Mouse (Mus musculus) gastrocnemius, postnatal 4 days (tissue): Measurements from ENCODE around the gene Oas1a. TPM values are rescaled to one million over a fixed set of nuclear protein-coding genes. Genes with fewer than 3 reads are reported as not detected.
"Not testable (repeated sequence)": the region's sequence is repeated elsewhere in the genome, so short reads cannot be mapped to it uniquely, and the experiment has no call there.

Experiments used
- DNase-seq, 2 experiments: peaks; one replicate each; pipeline ENCODE4 v3.0.0; 2021 to 2022; ENCODE audit warnings: low spot score in 2 of 2, mixed read lengths in 2 of 2
- total RNA-seq, 2 experiments: library from RNA; stranded (reverse); gene quantifications; 2 replicates each; pipeline ENCODE4 v1.2.3; 2021

Gene Oas1a
- total RNA-seq, 2 experiments from 2014 or later = 0.22 to 0.36 TPM

GRCm38 (mm10) chr5:120894692-120895091 is 12.6 kb downstream of the Oas1a start:
- not testable (repeated sequence) for DNase-seq

DNA sequence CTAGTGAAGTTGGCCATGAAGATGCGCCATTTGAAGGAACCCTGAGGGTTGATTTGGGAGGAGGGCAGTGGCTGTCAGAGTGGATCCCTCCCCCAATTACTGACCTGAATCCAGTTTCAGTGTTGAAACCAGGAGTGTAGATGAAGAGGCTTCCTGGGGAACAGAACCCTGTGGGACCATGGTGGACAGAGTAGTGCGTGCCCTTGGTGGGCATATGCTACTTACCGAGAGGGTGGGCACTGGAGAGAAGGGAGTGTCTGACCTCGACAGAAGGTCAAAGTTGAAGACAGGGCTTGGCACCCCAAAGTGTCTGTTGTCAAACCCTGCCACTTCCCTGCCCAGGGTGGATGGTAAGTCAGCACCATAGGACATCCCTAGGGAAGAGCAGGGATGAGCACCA is 13.5 kb downstream of the Oas1a start:
- DNase-seq = not testable (repeated sequence)

DNA sequence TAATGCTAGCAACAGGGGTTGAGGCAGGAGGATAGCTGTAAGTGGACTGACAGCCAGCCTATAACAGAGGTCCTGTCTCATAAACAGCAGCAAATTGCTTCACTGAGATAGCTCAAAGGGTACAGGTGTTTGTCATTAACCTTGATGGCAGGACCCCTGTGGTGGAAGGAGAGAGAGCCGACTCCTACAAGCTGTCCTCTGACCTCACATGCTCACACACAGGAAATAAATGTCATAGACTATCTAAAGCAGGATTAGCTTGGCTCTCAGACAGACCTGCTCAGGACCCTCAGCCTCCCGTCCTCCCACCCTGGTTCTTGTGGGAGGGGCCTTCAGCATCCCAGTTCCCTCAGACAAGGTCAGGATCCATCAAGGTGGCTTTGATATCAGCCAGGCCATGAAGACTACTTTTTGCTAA is 15.1 kb downstream of the Oas1a start:
- DNase-seq = no peak

DNA sequence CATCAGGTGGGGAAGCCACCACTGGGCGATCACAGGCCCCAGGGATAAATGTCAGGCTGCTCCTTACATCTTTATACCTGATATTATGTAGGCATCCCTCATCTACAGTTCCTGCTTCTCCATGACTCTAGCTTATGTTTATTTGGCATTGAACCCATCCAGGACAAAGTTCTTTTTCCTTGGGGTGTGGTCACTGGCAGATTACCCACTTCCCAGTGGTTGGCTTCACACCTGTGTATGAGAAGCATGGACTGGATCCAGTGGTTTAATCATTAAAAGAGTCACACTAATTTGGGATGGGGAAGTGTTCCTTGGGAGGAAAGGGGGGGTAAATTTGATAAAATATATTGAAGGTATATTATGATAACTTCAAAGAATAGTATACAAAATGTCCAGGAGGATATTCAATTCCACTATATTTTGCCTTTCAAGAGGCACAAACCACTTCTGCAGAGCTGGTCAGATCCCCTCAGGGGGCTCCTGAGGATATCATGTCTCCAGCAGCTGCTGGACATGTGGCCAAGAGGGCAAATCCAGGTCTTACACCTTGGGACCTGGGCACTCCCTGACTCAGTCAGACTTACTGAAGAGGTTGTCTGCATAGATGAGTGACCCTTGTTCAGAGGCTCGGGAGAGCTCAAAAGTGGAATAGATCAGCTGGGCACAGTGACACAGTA is 15.6 kb downstream of the Oas1a start:
- not testable (repeated sequence) for DNase-seq

- DNase-seq = no peak
These were observed 16.3 kb downstream of the Oas1a start for GRCm38 (mm10) chr5:120890991-120891390.

GRCm38 (mm10) chr5:120890026-120890425 is 17.3 kb downstream of the Oas1a start:
- no peak for DNase-seq

DNA sequence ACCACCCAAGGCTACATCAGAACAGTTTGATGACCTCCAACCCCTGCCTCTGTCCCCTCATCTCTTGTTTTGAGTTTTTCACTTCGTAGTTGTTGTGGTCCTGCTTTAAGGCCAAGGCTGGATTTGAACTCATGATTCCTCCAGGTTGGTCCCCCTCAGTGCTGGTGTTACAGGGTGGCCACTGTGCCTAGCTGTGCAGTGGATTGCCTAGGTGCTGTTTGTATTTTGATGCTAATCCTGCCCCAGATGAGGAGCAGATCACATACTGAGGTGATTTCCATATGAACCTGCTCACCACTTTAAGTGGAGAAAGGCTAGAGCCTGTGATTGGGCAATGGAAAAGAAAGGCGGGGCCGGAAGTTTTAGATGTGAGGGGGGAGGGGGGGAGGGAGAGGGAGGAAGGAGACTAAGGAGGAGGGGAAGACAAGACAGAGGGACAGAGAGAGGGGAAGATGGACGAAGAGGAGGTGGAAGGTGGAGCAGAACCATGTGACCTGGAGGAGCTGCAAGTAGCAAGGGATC is 19.0 kb downstream of the Oas1a start:
- DNase-seq = not testable (repeated sequence)

DNA sequence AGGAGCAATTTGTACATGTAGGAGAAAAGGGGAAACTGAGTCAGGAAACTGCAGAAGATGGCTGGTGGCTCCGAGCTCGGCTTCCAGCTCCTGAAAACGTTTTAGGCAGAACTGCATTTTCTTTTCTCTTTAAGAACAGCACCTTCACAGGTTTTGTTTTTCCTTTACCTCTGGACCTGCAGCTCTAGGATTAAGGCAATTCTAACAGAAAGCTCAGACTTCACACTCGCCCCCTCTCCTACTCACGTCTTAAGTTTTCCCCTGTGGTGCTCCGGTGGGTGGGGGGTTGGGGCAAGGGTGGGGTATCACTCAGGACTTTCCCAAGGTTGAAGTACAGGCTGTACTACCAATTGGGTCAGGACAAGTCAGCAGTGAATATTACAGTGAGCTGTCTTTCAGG is 19.5 kb downstream of the Oas1a start:
- no peak for DNase-seq

GRCm38 (mm10) chr5:120887413-120887812 is 19.9 kb downstream of the Oas1a start, which contains the start of gene Oas1g:
Oas1g (minus strand) TSS chr5:120887613.
- not testable (repeated sequence) for DNase-seq

- not testable (repeated sequence) for DNase-seq
These were observed 25.6 kb downstream of the Oas1a start for GRCm38 (mm10) chr5:120881681-120882080.

DNA sequence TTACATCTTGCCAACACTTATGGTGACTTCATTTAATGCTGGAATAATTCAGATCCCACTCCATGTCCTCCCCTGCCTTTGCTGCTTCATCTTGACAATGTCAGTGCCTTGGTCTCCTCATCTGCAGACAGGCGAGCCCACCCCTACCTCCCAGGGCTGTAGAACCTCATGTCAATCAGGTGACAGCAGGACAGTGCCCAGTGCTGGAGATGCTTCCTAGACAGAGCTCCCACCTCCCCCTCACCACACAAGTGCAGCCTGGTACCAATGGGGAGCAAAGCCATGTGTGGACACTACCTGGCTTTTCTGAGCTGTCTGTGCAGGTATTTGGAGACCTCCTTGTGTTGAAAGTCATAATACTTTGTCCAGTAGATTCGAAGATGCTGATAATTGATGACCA is 28.5 kb downstream of the Oas1a start:
- not testable (repeated sequence) for DNase-seq

- not testable (repeated sequence) for DNase-seq
These were observed 29.9 kb downstream of the Oas1a start for GRCm38 (mm10) chr5:120877407-120877806.

DNA sequence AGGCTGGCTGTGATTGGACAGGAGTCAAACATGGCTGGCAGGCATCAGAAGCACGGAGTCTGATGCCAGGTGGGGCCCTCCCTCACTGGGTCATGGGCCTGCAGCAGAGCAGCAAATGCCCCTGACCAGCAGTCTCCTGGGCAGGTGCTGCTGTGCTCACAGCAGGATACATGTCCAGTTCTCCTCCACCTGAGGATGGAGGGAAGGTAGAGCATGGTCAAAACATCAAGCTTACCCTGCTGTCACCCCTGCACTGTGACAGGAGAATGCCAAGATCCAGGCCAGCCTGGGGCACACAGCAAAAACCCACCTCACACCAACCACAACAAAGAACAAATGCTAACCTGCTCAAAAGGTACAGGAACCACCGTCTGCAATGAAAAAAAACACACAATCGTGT is 30.5 kb downstream of the Oas1a start:
- DNase-seq = not testable (repeated sequence)

GRCm38 (mm10) chr5:120871469-120871868 is 35.9 kb downstream of the Oas1a start:
- no peak for DNase-seq

- no peak for DNase-seq
These were observed 36.5 kb downstream of the Oas1a start for GRCm38 (mm10) chr5:120870782-120871181.

GRCm38 (mm10) chr5:120870081-120870480 is 37.2 kb downstream of the Oas1a start:
- no peak for DNase-seq

GRCm38 (mm10) chr5:120869436-120870015 is 37.8 kb downstream of the Oas1a start:
- DNase-seq = no peak

GRCm38 (mm10) chr5:120865336-120865860 is 41.9 kb downstream of the Oas1a start:
- no peak for DNase-seq

GRCm38 (mm10) chr5:120861121-120861520 is 46.2 kb downstream of the Oas1a start, which contains the start of gene Oas1h:
Oas1h (plus strand) TSS chr5:120861421.
- no peak for DNase-seq

DNA sequence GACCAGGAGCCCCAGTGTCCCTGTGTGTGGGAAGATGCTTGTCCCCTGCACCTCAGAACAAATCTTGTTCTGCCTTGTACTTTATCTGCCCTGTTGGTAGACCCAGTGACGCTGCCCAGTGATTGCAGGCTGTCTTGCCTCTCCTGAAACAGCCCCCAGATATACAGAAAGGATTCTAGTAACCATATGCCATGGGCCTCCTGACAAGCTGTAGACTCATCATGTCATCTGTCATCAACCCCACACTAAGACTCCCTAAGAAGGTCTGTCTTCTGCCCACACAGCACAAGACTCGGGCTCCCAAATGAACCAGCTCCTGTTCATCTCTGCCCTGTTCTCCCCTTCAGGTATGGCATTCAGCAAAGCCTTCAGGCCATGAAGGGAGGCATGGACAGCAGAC is 48.1 kb downstream of the Oas1a start:
- no peak for DNase-seq

DNA sequence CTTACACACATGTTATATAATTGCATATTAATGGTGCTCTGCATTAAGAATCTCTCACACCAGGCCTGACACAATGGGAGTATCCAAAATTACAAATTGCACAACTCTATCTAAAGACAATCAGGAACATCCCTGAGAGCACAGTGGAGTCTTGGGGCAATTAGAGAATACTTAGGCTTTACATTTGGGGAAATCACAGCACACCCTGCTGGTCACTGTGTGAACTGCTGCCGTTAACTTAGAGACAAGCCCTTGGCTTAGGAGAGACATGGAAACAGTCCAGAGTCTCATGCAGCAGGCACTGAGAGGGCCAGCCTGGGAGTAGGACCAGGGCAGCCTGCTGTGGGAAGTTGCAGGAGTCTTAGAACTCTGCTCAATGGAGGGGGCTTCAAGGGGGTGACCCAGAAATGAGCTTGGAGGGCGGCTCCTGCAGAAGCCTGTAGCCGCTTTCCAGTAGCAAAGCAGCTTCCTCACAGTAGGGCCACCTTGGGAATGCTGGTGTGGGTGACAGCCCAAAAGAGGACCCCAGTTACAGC is 57.7 kb downstream of the Oas1a start:
- no peak for DNase-seq

- DNase-seq = no peak
These were observed 60.3 kb downstream of the Oas1a start, which contains the start of gene Oas1f for GRCm38 (mm10) chr5:120847067-120847466. Oas1f (plus strand) TSS chr5:120847367.
